Mouse (Mus musculus): ENCODE measurements around the gene Smarcc2. TPM values are rescaled to one million over a fixed set of nuclear protein-coding genes. Genes with fewer than 3 reads are reported as not detected.
"Not testable (repeated sequence)": the region's sequence is repeated elsewhere in the genome, so short reads cannot be mapped to it uniquely, and the experiment has no call there.

The Smarcc2 gene
- polyA plus RNA-seq, 1 experiment from 2014 or later, result 34.9 TPM

- Histone ChIP-seq H3K9ac (no peak overlapping the region), H3K27ac (no peak overlapping the region), H3K4me1 (peaks cover 35% of the 10 kb centered on the region), H3K4me3 (no peak overlapping the region), H3K9me3 (replicated peaks) (no peaks in the 10 kb centered on the region), H3K36me3 (peaks cover 78% of the 10 kb centered on the region), H3K4me2 (no peak overlapping the region), H3K27me3 (replicated peaks) (no peaks in the 10 kb centered on the region)
- 56% methylated on average over 5 of the region's 5 CpGs for WGBS (ENCODE audit: insufficient replicate concordance)
- ATAC-seq, result no peak
Observed at GRCm38 (mm10) chr10:128489380-128489779, 30.3 kb downstream of the Smarcc2 start.

- 68% methylated on average over 4 of the region's 4 CpGs for WGBS (ENCODE audit: insufficient replicate concordance)
- no peak for ATAC-seq
- H3K4me2 ChIP-seq, result no peak overlapping the region
- H3K36me3 ChIP-seq, result peaks cover 74% of the 10 kb centered on the region
- peak overlapping the region; percentile 61; the same call in 1 of the 2 replicates for H3K27ac ChIP-seq
- no peaks in the 10 kb centered on the region for H3K9me3 ChIP-seq (replicated peaks)
- peaks cover 39% of the 10 kb centered on the region for H3K4me1 ChIP-seq
- no peak overlapping the region; the same call in 1 of the 2 replicates for H3K9ac ChIP-seq
- no peaks in the 10 kb centered on the region for H3K27me3 ChIP-seq (replicated peaks)
- H3K4me3 ChIP-seq, result no peak overlapping the region
Observed at GRCm38 (mm10) chr10:128489785-128490184, 30.7 kb downstream of the Smarcc2 start.

GRCm38 (mm10) chr10:128490232-128490631 lies 31.2 kb downstream of the Smarcc2 start:
- H3K27ac ChIP-seq, result peak overlapping the region; percentile 61; the same call in 1 of the 2 replicates
- no peak overlapping the region; the same call in 1 of the 2 replicates for H3K9ac ChIP-seq

GRCm38 (mm10) chr10:128490912-128491311 lies 31.9 kb downstream of the Smarcc2 start:
- Histone ChIP-seq H3K27me3 (replicated peaks) (no peaks in the 10 kb centered on the region), H3K9me3 (replicated peaks) (no peaks in the 10 kb centered on the region), H3K4me2 (peak overlapping the region; percentile 92), H3K9ac (0 out of 2 replicates have a peak overlapping the region, but pooled peaks have one; percentile 17), H3K27ac (0 out of 2 replicates have a peak overlapping the region, but pooled peaks have one; percentile 90), H3K4me3 (0 out of 2 replicates have a peak overlapping the region, but pooled peaks have one; percentile 86), H3K4me1 (peaks cover 49% of the 10 kb centered on the region), H3K36me3 (peaks cover 64% of the 10 kb centered on the region)
- WGBS (ENCODE audit: insufficient replicate concordance), result 63% methylated on average over 5 of the region's 5 CpGs
- no peak for ATAC-seq

More at GRCm38 (mm10) chr10:128490232-128490631, 31.2 kb downstream of the Smarcc2 start:
- no peaks in the 10 kb centered on the region for H3K27me3 ChIP-seq (replicated peaks)
- 76% methylated on average over 5 of the region's 5 CpGs for WGBS (ENCODE audit: insufficient replicate concordance)
- no peak for ATAC-seq
- peaks cover 43% of the 10 kb centered on the region for H3K4me1 ChIP-seq
- no peak overlapping the region for H3K4me3 ChIP-seq
- H3K4me2 ChIP-seq, result no peak overlapping the region
- H3K36me3 ChIP-seq, result peaks cover 70% of the 10 kb centered on the region
- no peaks in the 10 kb centered on the region for H3K9me3 ChIP-seq (replicated peaks)

- Histone ChIP-seq H3K4me1 (peaks cover 49% of the 10 kb centered on the region), H3K9ac (0 out of 2 replicates have a peak overlapping the region, but pooled peaks have one; percentile 17), H3K9me3 (replicated peaks) (no peaks in the 10 kb centered on the region), H3K27me3 (replicated peaks) (no peaks in the 10 kb centered on the region), H3K27ac (peak overlapping the region; percentile 90; the same call in 1 of the 2 replicates), H3K4me3 (peak overlapping the region; percentile 86), H3K36me3 (peaks cover 58% of the 10 kb centered on the region), H3K4me2 (peak overlapping the region; percentile 92)
- no peak for ATAC-seq
- 45% methylated on average over 6 of the region's 6 CpGs for WGBS (ENCODE audit: insufficient replicate concordance)
Observed at GRCm38 (mm10) chr10:128491495-128491894, 32.4 kb downstream of the Smarcc2 start.

GRCm38 (mm10) chr10:128492051-128492450 lies 33.0 kb downstream of the Smarcc2 start:
- not testable (repeated sequence) for H3K27me3 ChIP-seq (replicated peaks); H3K9me3 ChIP-seq (replicated peaks); ATAC-seq
- Histone ChIP-seq H3K4me1 (peaks cover 50% of the 10 kb centered on the region), H3K4me2 (peak overlapping the region; percentile 92), H3K4me3 (peak overlapping the region; percentile 86), H3K27ac (peak overlapping the region; percentile 90), H3K9ac (peak overlapping the region; percentile 88), H3K36me3 (peaks cover 54% of the 10 kb centered on the region)
- WGBS (ENCODE audit: insufficient replicate concordance), result 58% methylated on average over 8 of the region's 8 CpGs

- no peaks in the 10 kb centered on the region for H3K9me3 ChIP-seq (replicated peaks)
- H3K9ac ChIP-seq, result peak overlapping the region; percentile 88
- peaks cover 57% of the 10 kb centered on the region for H3K4me1 ChIP-seq
- peak; percentile 68 for ATAC-seq
- H3K27ac ChIP-seq, result peak overlapping the region; percentile 90
- H3K4me2 ChIP-seq, result peak overlapping the region; percentile 92
- H3K27me3 ChIP-seq (replicated peaks), result no peaks in the 10 kb centered on the region
- H3K36me3 ChIP-seq, result peaks cover 47% of the 10 kb centered on the region
- 24% methylated on average over 12 of the region's 12 CpGs for WGBS (ENCODE audit: insufficient replicate concordance)
- peak overlapping the region; percentile 86 for H3K4me3 ChIP-seq
Observed at GRCm38 (mm10) chr10:128492633-128493311, 33.7 kb downstream of the Smarcc2 start.

GRCm38 (mm10) chr10:128493319-128493694 lies 34.3 kb downstream of the Smarcc2 start:
- peaks cover 41% of the 10 kb centered on the region for H3K36me3 ChIP-seq
- H3K4me1 ChIP-seq, result peaks cover 62% of the 10 kb centered on the region
- peak overlapping the region; percentile 86 for H3K4me3 ChIP-seq
- no peaks in the 10 kb centered on the region for H3K9me3 ChIP-seq (replicated peaks)
- H3K27me3 ChIP-seq (replicated peaks), result no peaks in the 10 kb centered on the region
- peak overlapping the region; percentile 90 for H3K27ac ChIP-seq
- H3K4me2 ChIP-seq, result peak overlapping the region; percentile 92
- H3K9ac ChIP-seq, result peak overlapping the region; percentile 88
- peak; percentile 31 for ATAC-seq
- WGBS (ENCODE audit: insufficient replicate concordance), result 0% methylated on average over 12 of the region's 12 CpGs

- under 1% methylated on average over 45 of the region's 45 CpGs for WGBS (ENCODE audit: insufficient replicate concordance)
- H3K27ac ChIP-seq, result peak within 1 kb of the TSS; percentile 90
- no peaks in the 10 kb centered on the region for H3K9me3 ChIP-seq (replicated peaks)
- peak; percentile 88 for ATAC-seq
- H3K36me3 ChIP-seq, result peaks cover 35% of the 10 kb centered on the region
- H3K27me3 ChIP-seq (replicated peaks), result no peaks in the 10 kb centered on the region
- H3K4me3 ChIP-seq, result peak within 1 kb of the TSS; percentile 86
- peaks cover 65% of the 10 kb centered on the region for H3K4me1 ChIP-seq
- peak within 1 kb of the TSS; percentile 92 for H3K4me2 ChIP-seq
- peak within 1 kb of the TSS; percentile 88 for H3K9ac ChIP-seq
Observed at GRCm38 (mm10) chr10:128493695-128494666, 34.9 kb downstream of the Smarcc2 start, which contains the start of gene Myl6. Myl6 (minus strand) TSS chr10:128494145.

GRCm38 (mm10) chr10:128494667-128495245 lies 35.7 kb downstream of the Smarcc2 start:
- H3K9ac ChIP-seq, result peak overlapping the region; percentile 88
- H3K4me2 ChIP-seq, result peak overlapping the region; percentile 92
- peak overlapping the region; percentile 86 for H3K4me3 ChIP-seq
- 38% methylated on average over 11 of the region's 11 CpGs for WGBS (ENCODE audit: insufficient replicate concordance)
- H3K27ac ChIP-seq, result peak overlapping the region; percentile 90
- peaks cover 27% of the 10 kb centered on the region for H3K36me3 ChIP-seq
- H3K27me3 ChIP-seq (replicated peaks), result no peaks in the 10 kb centered on the region
- no peak for ATAC-seq
- no peaks in the 10 kb centered on the region for H3K9me3 ChIP-seq (replicated peaks)
- peaks cover 64% of the 10 kb centered on the region for H3K4me1 ChIP-seq

- Histone ChIP-seq H3K4me2 (peak overlapping the region; percentile 92), H3K36me3 (peaks cover 22% of the 10 kb centered on the region), H3K4me1 (peaks cover 64% of the 10 kb centered on the region), H3K9me3 (replicated peaks) (no peaks in the 10 kb centered on the region), H3K9ac (peak overlapping the region; percentile 88), H3K27ac (peak overlapping the region; percentile 90; the same call in 1 of the 2 replicates), H3K4me3 (peak overlapping the region; percentile 86), H3K27me3 (replicated peaks) (no peaks in the 10 kb centered on the region)
- WGBS (ENCODE audit: insufficient replicate concordance), result 58% methylated on average over 2 of the region's 2 CpGs
- no peak for ATAC-seq
Observed at GRCm38 (mm10) chr10:128495270-128495669, 36.2 kb downstream of the Smarcc2 start.
